Mouse (Mus musculus) midbrain, embryonic 16.5 days (tissue): ENCODE data around the gene Pfkfb3. TPM values are rescaled to one million over a fixed set of nuclear protein-coding genes. Genes with fewer than 3 reads are reported as not detected.

Source experiments
- ATAC-seq: fragments of 200-750 bp; cut with Nextera tagmentation; 2 replicates; pipeline ENCODE4 v1.8.0; 2017; ENCODE audit warnings: moderate TSS enrichment
- H3K27ac ChIP-seq: fragments of 300-500 bp; sonication (generic); 2 replicates; pipeline ENCODE4 v1.5.1; 2014; ENCODE audit warnings: mild to moderate bottlenecking, low read length, mixed read lengths
- H3K27me3 ChIP-seq: fragments of 300-500 bp; sonication (generic); 2 replicates; pipeline ENCODE4 v1.6.1; 2014; ENCODE audit warnings: low read depth, low read length, mixed read lengths; ENCODE audit not compliant: control insufficient read depth, insufficient read depth
- H3K36me3 ChIP-seq: fragments of 300-500 bp; sonication (generic); 2 replicates; pipeline ENCODE4 v1.6.1; 2014; ENCODE audit warnings: mild to moderate bottlenecking, low read length, moderate library complexity, mixed read lengths; ENCODE audit not compliant: control insufficient read depth, insufficient read depth
- H3K4me1 ChIP-seq: fragments of 300-500 bp; sonication (generic); 2 replicates; pipeline ENCODE4 v1.6.1; 2014; ENCODE audit warnings: mild to moderate bottlenecking, low read length, mixed read lengths; ENCODE audit not compliant: control insufficient read depth, insufficient read depth
- H3K4me2 ChIP-seq: fragments of 300-500 bp; sonication (generic); 2 replicates; pipeline ENCODE4 v1.6.1; 2014; ENCODE audit warnings: mild to moderate bottlenecking, low read length, mixed read lengths
- H3K4me3 ChIP-seq: fragments of 300-500 bp; sonication (generic); 2 replicates; pipeline ENCODE4 v1.5.1; 2014; ENCODE audit warnings: low read depth, mild to moderate bottlenecking, low read length, moderate library complexity, mixed read lengths
- H3K9ac ChIP-seq: fragments of 300-500 bp; sonication (generic); 2 replicates; pipeline ENCODE4 v1.6.1; 2014; ENCODE audit warnings: low read depth, low read length, mixed read lengths
- H3K9me3 ChIP-seq: fragments of 300-500 bp; sonication (generic); replicated peaks from 2 replicates; pipeline ENCODE4 v1.6.1; 2014; ENCODE audit warnings: mild to moderate bottlenecking, low read length, mixed read lengths; ENCODE audit not compliant: control insufficient read depth, poor library complexity, severe bottlenecking
- WGBS: fragments of 180-500 bp; shearing (Covaris S2); extraction: QIAGEN DNeasy Blood & Tissue Kit; methylation state at CpG from one replicate; pipeline ENCODE4 v1.1.7; 2014; 5-methylcytosine and 5-hydroxymethylcytosine counted together
- polyA plus RNA-seq: library from polyadenylated mRNA; unstranded; fragments of >200 nt; fragmentation: Nextera tagmentation; extraction: Ambion mirVana; gene quantifications from 2 replicates; pipeline ENCODE4 v1.2.1, GENCODE M21; 2015

Pfkfb3 gene
- polyA plus RNA-seq, 1 experiment from 2014 or later, result 34.2 TPM

- WGBS, result 91% methylated on average over 7 of the region's 7 CpGs
- H3K4me3 ChIP-seq, result no peak overlapping the region
These were observed 71.5 kb downstream of the Pfkfb3 start for GRCm38 (mm10) chr2:11482364-11482763.

GRCm38 (mm10) chr2:11478960-11479359, 74.9 kb downstream of the Pfkfb3 start:
- peaks cover 53% of the 10 kb centered on the region for H3K36me3 ChIP-seq
- no peak for ATAC-seq
- no peak overlapping the region for H3K4me2 ChIP-seq
- no peak overlapping the region for H3K4me3 ChIP-seq
- no peaks in the 10 kb centered on the region for H3K9me3 ChIP-seq
- 96% methylated on average over 2 of the region's 2 CpGs for WGBS
- no peaks in the 10 kb centered on the region for H3K27me3 ChIP-seq
- no peaks in the 10 kb centered on the region for H3K4me1 ChIP-seq
- H3K27ac ChIP-seq, result no peak overlapping the region
- no peak overlapping the region for H3K9ac ChIP-seq

More at GRCm38 (mm10) chr2:11482364-11482763, 71.5 kb downstream of the Pfkfb3 start:
- Histone ChIP-seq H3K9ac (no peak overlapping the region), H3K9me3 (no peaks in the 10 kb centered on the region), H3K4me1 (no peaks in the 10 kb centered on the region), H3K27me3 (no peaks in the 10 kb centered on the region), H3K4me2 (no peak overlapping the region), H3K36me3 (peaks cover 57% of the 10 kb centered on the region), H3K27ac (no peak overlapping the region)
- no peak for ATAC-seq

- no peak overlapping the region for H3K9ac ChIP-seq
- H3K4me2 ChIP-seq, result no peak overlapping the region
- no peaks in the 10 kb centered on the region for H3K9me3 ChIP-seq
- no peak overlapping the region for H3K27ac ChIP-seq
- peaks cover 57% of the 10 kb centered on the region for H3K36me3 ChIP-seq
- H3K4me3 ChIP-seq, result no peak overlapping the region
- no peaks in the 10 kb centered on the region for H3K27me3 ChIP-seq
- ATAC-seq, result no peak
- WGBS, result 84% methylated on average over 7 of the region's 7 CpGs
- H3K4me1 ChIP-seq, result no peaks in the 10 kb centered on the region
These were observed 78.6 kb downstream of the Pfkfb3 start for GRCm38 (mm10) chr2:11475316-11475715.

- Histone ChIP-seq H3K27me3 (no peaks in the 10 kb centered on the region), H3K9ac (no peak overlapping the region), H3K4me1 (no peaks in the 10 kb centered on the region), H3K36me3 (no peaks in the 10 kb centered on the region; the same call in 1 of the 2 replicates), H3K4me3 (no peak overlapping the region), H3K9me3 (no peaks in the 10 kb centered on the region), H3K27ac (no peak overlapping the region), H3K4me2 (no peak overlapping the region)
- peak; percentile 79 for ATAC-seq
- 30% methylated on average over 3 of the region's 3 CpGs for WGBS
These were observed 89.2 kb downstream of the Pfkfb3 start for GRCm38 (mm10) chr2:11464661-11465099.

GRCm38 (mm10) chr2:11460976-11461375, 92.9 kb downstream of the Pfkfb3 start:
- H3K27me3 ChIP-seq, result no peaks in the 10 kb centered on the region
- H3K36me3 ChIP-seq, result no peaks in the 10 kb centered on the region
- WGBS, result 84% methylated on average over 3 of the region's 3 CpGs
- H3K4me3 ChIP-seq, result no peak overlapping the region
- H3K9ac ChIP-seq, result no peak overlapping the region
- H3K9me3 ChIP-seq, result no peaks in the 10 kb centered on the region
- ATAC-seq, result no peak
- H3K4me2 ChIP-seq, result no peak overlapping the region
- H3K4me1 ChIP-seq, result no peaks in the 10 kb centered on the region
- H3K27ac ChIP-seq, result no peak overlapping the region

- H3K9ac ChIP-seq, result no peak overlapping the region
- H3K9me3 ChIP-seq, result no peaks in the 10 kb centered on the region
- H3K4me1 ChIP-seq, result no peaks in the 10 kb centered on the region
- H3K27me3 ChIP-seq, result no peaks in the 10 kb centered on the region
- WGBS, result 83% methylated on average over 1 of the region's 1 CpGs
- no peak for ATAC-seq
- no peak overlapping the region for H3K4me2 ChIP-seq
- H3K27ac ChIP-seq, result no peak overlapping the region
- H3K36me3 ChIP-seq, result no peaks in the 10 kb centered on the region
- H3K4me3 ChIP-seq, result no peak overlapping the region
These were observed 95.4 kb downstream of the Pfkfb3 start for GRCm38 (mm10) chr2:11458494-11458893.

GRCm38 (mm10) chr2:11457904-11458303, 96.0 kb downstream of the Pfkfb3 start:
- WGBS, result 87% methylated on average over 7 of the region's 7 CpGs
- no peak for ATAC-seq
- no peak overlapping the region for H3K4me2 ChIP-seq

GRCm38 (mm10) chr2:11448711-11449110, 105.2 kb downstream of the Pfkfb3 start:
- ATAC-seq, result no peak
- Histone ChIP-seq H3K4me2 (no peak overlapping the region), H3K4me3 (no peak overlapping the region), H3K9ac (no peak overlapping the region), H3K9me3 (no peaks in the 10 kb centered on the region), H3K36me3 (no peaks in the 10 kb centered on the region), H3K27me3 (no peaks in the 10 kb centered on the region), H3K4me1 (no peaks in the 10 kb centered on the region), H3K27ac (no peak overlapping the region)
- 59% methylated on average over 3 of the region's 3 CpGs for WGBS

More at GRCm38 (mm10) chr2:11457904-11458303, 96.0 kb downstream of the Pfkfb3 start:
- Histone ChIP-seq H3K36me3 (no peaks in the 10 kb centered on the region), H3K27me3 (no peaks in the 10 kb centered on the region), H3K4me1 (no peaks in the 10 kb centered on the region), H3K27ac (no peak overlapping the region), H3K9me3 (no peaks in the 10 kb centered on the region), H3K9ac (no peak overlapping the region), H3K4me3 (no peak overlapping the region)

GRCm38 (mm10) chr2:11447865-11448264, 106.0 kb downstream of the Pfkfb3 start:
- Histone ChIP-seq H3K4me3 (no peak overlapping the region), H3K4me2 (no peak overlapping the region), H3K36me3 (no peaks in the 10 kb centered on the region), H3K9ac (no peak overlapping the region), H3K4me1 (no peaks in the 10 kb centered on the region), H3K27me3 (no peaks in the 10 kb centered on the region), H3K27ac (no peak overlapping the region), H3K9me3 (no peaks in the 10 kb centered on the region)
- WGBS, result 59% methylated on average over 2 of the region's 2 CpGs
- ATAC-seq, result no peak
